Mouse (Mus musculus) neural tube, embryonic 10.5 days (tissue): ENCODE results near the gene Phlda3.
A peak's percentile ranks its signal among the peaks of the same experiment; 100 is the strongest.

Experiments used
- DNase-seq: peaks from one replicate; pipeline ENCODE4 v3.0.0-alpha.2; 2017; ENCODE audit warnings: low spot score; ENCODE audit errors: extremely low spot score

The Phlda3 gene

GRCm38 (mm10) chr1:135759685-135760084 lies 6.2 kb upstream of the Phlda3 start:
- DNase-seq, result no peak

- DNase-seq, result no peak
Observed at GRCm38 (mm10) chr1:135760216-135760615, 5.7 kb upstream of the Phlda3 start.

GRCm38 (mm10) chr1:135761728-135762127 lies 4.2 kb upstream of the Phlda3 start:
- no peak for DNase-seq

GRCm38 (mm10) chr1:135763503-135764205 lies 2.3 kb upstream of the Phlda3 start:
- DNase-seq, result no peak

- no peak for DNase-seq
Observed at GRCm38 (mm10) chr1:135764206-135764528, 1.8 kb upstream of the Phlda3 start.

GRCm38 (mm10) chr1:135766592-135767306 lies 830 bp downstream of the Phlda3 start:
- peak; percentile 19 for DNase-seq

- no peak for DNase-seq
Observed at GRCm38 (mm10) chr1:135767324-135767890, 1.5 kb downstream of the Phlda3 start.

GRCm38 (mm10) chr1:135768400-135768799 lies 2.5 kb downstream of the Phlda3 start:
- DNase-seq, result no peak

- DNase-seq, result no peak
Observed at GRCm38 (mm10) chr1:135770237-135770636, 4.3 kb downstream of the Phlda3 start.

GRCm38 (mm10) chr1:135770896-135771572 lies 5.1 kb downstream of the Phlda3 start:
- no peak for DNase-seq

GRCm38 (mm10) chr1:135771573-135771970 lies 5.7 kb downstream of the Phlda3 start:
- no peak for DNase-seq

- DNase-seq, result no peak
Observed at GRCm38 (mm10) chr1:135776596-135776995, 10.7 kb downstream of the Phlda3 start.

- DNase-seq, result no peak
Observed at GRCm38 (mm10) chr1:135777046-135777445, 11.1 kb downstream of the Phlda3 start.

- DNase-seq, result no peak
Observed at GRCm38 (mm10) chr1:135778780-135779535, 13.0 kb downstream of the Phlda3 start, which contains the start of gene Tnni1. Gene Tnni1, plus strand, starts transcription at chr1:135779434.

GRCm38 (mm10) chr1:135780649-135781048 lies 14.7 kb downstream of the Phlda3 start:
- DNase-seq, result no peak

- peak; percentile 84 for DNase-seq
Observed at GRCm38 (mm10) chr1:135781220-135781619, 15.3 kb downstream of the Phlda3 start.

- DNase-seq, result no peak
Observed at GRCm38 (mm10) chr1:135782816-135783215, 16.9 kb downstream of the Phlda3 start.

- peak; percentile 83 for DNase-seq
Observed at GRCm38 (mm10) chr1:135787799-135788198, 21.9 kb downstream of the Phlda3 start.

GRCm38 (mm10) chr1:135788708-135789107 lies 22.8 kb downstream of the Phlda3 start:
- DNase-seq, result no peak

GRCm38 (mm10) chr1:135789815-135790214 lies 23.9 kb downstream of the Phlda3 start:
- DNase-seq, result peak; percentile 87
